Mouse (Mus musculus) brain, embryonic 14.5 days (tissue): ENCODE data around the gene Zfp867. TPM values are rescaled to one million over a fixed set of nuclear protein-coding genes. Genes with fewer than 3 reads are reported as not detected.

Experiments
- DNase-seq: peaks from one replicate; pipeline ENCODE4 v3.0.0-alpha.2; 2011; ENCODE audit warnings: low read depth
- CTCF ChIP-seq: fragments of 200-500 bp; IDR thresholded peaks from 2 replicates; pipeline ENCODE4 v1.5.1; 2012; ENCODE audit warnings: inconsistent platforms, mild to moderate bottlenecking, moderate library complexity, borderline replicate concordance; ENCODE audit not compliant: insufficient read depth, insufficient read length; ENCODE audit errors: extremely low read depth
- POLR2A ChIP-seq: fragments of 200-500 bp; IDR thresholded peaks from 2 replicates; pipeline ENCODE4 v1.6.1; 2012; ENCODE audit warnings: mild to moderate bottlenecking, inconsistent platforms, borderline replicate concordance; ENCODE audit not compliant: poor library complexity, insufficient read depth, insufficient read length, severe bottlenecking; ENCODE audit errors: extremely low read depth
- polyA plus RNA-seq: library from polyadenylated mRNA; depleted of rRNA; stranded (reverse); fragments of >200 nt; gene quantifications from 2 replicates; pipeline ENCODE4 v1.2.3, GENCODE M21; 2012

Zfp867 gene
- polyA plus RNA-seq, 1 experiment = 6.9 TPM

GRCm38 (mm10) chr11:59456891-59457290, 15.4 kb downstream of the Zfp867 start:
- DNase-seq = no peak
- TF ChIP-seq POLR2A = no peak
- TF ChIP-seq CTCF = no peak

DNA sequence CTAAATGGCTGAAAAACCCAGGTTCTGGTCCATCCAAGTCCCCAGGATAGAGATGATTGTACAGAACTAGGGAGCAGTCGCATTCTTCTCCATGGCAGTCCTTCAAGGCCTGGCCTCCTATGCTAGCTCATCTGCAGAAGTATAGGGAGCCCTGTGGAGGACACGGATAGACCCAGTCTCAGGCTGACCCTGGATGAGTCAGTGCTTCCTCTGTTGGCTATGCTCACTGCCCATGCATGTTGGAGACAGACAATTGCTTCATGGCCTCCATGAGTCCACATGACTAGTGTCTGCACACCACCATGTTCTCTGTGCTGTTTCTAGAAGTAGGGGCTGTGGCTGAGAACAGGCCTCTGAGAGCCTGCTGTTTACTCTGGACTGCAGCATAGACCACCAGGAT, 15.9 kb downstream of the Zfp867 start:
- DNase-seq = no peak
- TF ChIP-seq CTCF (no peak), POLR2A (no peak)

- DNase-seq = no peak
- TF ChIP-seq CTCF (no peak), POLR2A (no peak)
Measured at GRCm38 (mm10) chr11:59451086-59451485, 21.2 kb downstream of the Zfp867 start, which contains the start of gene Snap47. TSS of gene Snap47 (minus strand) at chr11:59451186.

- TF ChIP-seq POLR2A (no peak), CTCF (no peak)
Measured at GRCm38 (mm10) chr11:59450230-59450771, 22.0 kb downstream of the Zfp867 start.

GRCm38 (mm10) chr11:59449741-59450229, 22.5 kb downstream of the Zfp867 start, which contains the start of gene Jmjd4:
TSS of gene Jmjd4 (plus strand) at chr11:59450045.
- TF ChIP-seq CTCF (no peak), POLR2A (peak; percentile 74)
- DNase-seq = peak; percentile 96

More at GRCm38 (mm10) chr11:59450230-59450771, 22.0 kb downstream of the Zfp867 start:
- no peak for DNase-seq

- no peak for TF ChIP-seq POLR2A
- peak; percentile 5; the same call in 1 of the 2 replicates for TF ChIP-seq CTCF
Measured at GRCm38 (mm10) chr11:59443102-59443501, 29.2 kb downstream of the Zfp867 start.

DNA sequence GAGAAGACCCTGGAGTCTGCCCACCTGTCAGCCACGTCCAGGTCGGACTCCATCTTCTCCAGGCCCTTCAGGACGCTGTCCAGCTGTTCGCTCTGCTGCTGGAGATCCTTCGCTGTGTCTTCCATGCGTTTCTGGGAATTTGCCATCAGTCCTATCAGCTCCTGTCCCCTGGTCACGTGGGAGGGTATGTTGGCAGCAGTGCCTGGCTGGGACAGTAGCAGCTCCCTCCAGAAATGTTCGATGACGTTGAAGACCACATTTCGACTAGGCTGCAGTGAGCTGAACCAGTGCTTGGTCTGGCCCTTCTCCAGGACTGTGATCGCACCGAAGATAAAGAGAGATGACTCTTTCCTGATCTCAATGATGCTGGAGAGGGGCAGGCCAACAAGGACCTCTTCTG, 34.3 kb downstream of the Zfp867 start:
- TF ChIP-seq CTCF = no peak
- no peak for TF ChIP-seq POLR2A
- no peak for DNase-seq

More at GRCm38 (mm10) chr11:59443102-59443501, 29.2 kb downstream of the Zfp867 start:
- DNase-seq = no peak

DNA sequence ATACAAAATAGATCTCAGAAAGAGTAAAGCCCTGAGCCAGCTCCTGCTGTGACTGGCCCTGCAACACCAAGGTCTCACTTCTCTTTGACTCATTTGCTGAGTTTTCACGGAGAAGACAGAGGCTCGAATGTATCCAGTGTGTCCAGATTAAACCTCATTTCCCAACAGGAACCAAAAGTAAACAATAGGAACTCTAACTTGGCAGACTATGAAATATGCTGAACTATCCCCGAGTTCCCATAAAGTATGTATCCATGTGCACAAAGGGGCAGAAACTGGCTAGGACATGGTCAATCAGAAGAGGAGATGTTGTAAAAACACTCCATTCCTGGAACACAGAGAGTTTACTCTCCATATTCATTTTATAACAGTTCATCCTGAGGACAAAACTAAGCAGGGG, 40.0 kb downstream of the Zfp867 start:
- no peak for DNase-seq
- TF ChIP-seq CTCF = no peak
- no peak for TF ChIP-seq POLR2A

GRCm38 (mm10) chr11:59429959-59430358, 42.3 kb downstream of the Zfp867 start:
- DNase-seq = no peak
- TF ChIP-seq POLR2A (no peak), CTCF (no peak)

- DNase-seq = no peak
- no peak for TF ChIP-seq POLR2A
- no peak for TF ChIP-seq CTCF
Measured at GRCm38 (mm10) chr11:59428057-59428660, 44.1 kb downstream of the Zfp867 start.

DNA sequence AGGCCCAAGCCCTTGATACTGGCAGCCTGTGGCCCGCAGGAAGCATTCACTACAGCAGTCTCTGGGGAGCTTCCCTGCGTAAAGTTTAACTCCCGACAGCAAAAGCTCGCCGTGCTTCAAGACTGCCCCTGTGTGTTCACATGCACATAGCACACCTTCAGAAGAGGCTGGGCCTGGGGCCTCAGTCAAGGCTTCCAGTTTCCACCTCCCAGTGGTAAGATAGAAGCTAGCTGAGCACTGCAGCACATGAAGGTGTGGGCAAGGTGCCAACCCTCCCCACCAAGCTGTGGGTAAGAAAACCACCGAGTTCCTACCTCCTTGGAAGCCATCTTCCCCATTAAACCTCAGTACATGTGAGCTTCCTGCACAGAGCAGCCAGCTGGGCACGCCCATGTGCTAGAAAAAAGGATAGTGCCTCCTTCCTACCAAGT, 46.6 kb downstream of the Zfp867 start:
- TF ChIP-seq CTCF (peak; percentile 44; the same call in 1 of the 2 replicates), POLR2A (no peak)
- peak; percentile 28 for DNase-seq
